Mouse (Mus musculus) brain, embryonic 18.5 days (tissue): Measurements from ENCODE around the gene Hist1h2ae.
"Not testable (repeated sequence)": the region's sequence is repeated elsewhere in the genome, so short reads cannot be mapped to it uniquely, and the experiment has no call there.

Experiments used
- DNase-seq: peaks from one replicate; pipeline ENCODE4 v3.0.0-alpha.2; 2012; ENCODE audit warnings: low read depth, low spot score

The Hist1h2ae gene

GRCm38 (mm10) chr13:23541497-23541896 is 29.5 kb downstream of the Hist1h2ae start:
- DNase-seq, result no peak

DNA sequence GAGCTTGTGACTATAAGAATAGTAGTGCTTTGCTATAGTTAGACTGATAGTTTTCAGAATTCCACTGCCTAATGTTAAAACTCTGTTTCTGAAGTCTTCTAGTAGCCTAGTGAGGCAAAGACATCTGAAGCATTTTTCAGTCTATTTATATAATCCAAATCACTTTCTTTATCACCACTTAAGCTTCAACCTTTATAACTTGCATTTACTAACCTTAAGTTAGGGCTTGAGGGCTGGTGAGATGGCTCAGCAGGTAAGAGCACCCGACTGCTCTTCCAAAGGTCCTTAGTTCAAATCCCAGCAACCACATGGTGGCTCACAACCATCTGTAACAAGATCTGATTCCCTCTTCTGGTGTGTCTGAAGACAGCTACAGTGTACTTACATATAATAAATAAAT is 31.2 kb downstream of the Hist1h2ae start:
- DNase-seq, result not testable (repeated sequence)

GRCm38 (mm10) chr13:23538249-23538648 is 32.8 kb downstream of the Hist1h2ae start:
- no peak for DNase-seq

DNA sequence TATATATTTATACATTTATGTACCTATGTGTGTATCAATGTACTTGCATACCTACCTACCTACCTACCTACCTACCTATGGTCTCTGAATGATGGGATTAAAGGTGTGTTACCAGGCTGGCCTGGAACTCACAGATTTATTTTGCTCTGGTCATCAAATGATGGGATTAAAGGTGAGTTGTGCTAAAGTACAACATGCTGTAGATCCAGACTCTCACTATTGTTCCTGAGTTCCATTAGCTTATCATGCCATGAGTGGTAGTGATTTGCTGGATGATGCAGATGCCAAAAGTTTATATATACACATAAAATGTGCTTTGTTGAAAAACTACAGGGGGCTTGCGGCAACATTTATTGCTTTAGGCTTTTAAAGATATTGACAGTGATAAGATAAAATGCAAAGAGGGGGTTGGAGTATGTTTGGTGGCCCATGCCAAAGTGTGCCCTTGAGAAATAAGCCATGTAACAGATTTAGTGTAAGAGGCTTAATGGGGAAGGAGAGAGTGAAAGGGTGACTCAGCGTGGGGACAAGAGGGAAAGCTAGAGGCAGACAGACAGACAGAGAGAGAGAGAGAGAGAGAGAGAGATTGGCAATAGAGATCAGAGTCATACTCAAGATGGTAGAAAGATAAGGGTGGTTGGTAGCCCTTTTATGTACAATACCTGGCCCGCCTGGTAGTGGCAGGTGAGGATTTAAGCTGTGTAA is 33.9 kb downstream of the Hist1h2ae start:
- DNase-seq, result no peak

GRCm38 (mm10) chr13:23536076-23536822 is 34.8 kb downstream of the Hist1h2ae start:
- DNase-seq, result no peak

GRCm38 (mm10) chr13:23535137-23536075 is 35.6 kb downstream of the Hist1h2ae start, which contains the start of gene Hist1h3g:
TSS of gene Hist1h3g (plus strand) at chr13:23535422.
- peak; percentile 93 for DNase-seq

DNA sequence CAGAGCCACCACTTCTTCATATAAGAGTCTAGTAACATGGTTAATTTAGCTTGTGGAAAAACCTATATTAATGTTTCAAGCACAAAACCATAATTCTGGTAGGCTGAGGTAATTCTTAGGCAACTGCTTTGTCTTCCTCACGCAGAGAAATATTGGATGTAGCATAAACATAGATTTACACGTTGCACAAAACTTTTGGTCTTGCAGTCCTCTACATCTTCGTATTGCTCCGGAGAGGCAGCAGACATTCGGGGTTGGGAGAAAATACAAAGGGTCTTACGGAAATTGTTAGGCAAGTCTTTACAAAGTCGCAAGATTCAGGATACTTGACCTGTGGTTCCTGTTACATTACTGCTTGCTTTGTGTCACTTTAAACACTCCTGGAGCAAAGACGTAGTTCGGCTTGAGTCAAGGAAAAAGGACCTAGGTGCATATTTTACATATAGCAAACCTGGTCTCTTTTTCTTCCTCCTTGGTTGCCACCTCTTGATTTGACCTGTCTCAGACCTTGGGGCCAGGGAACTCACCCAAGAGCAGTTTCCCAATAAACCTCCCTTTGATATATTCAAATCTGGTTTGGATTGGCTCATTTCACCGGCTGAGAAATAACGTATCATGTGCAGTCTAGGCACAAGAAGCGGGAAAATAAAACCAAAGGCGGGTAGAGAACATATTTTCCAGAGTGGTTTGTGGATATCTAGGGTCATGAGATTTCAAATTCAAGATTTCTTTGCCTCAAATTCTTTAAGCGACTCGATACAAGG is 36.5 kb downstream of the Hist1h2ae start:
- no peak for DNase-seq

DNA sequence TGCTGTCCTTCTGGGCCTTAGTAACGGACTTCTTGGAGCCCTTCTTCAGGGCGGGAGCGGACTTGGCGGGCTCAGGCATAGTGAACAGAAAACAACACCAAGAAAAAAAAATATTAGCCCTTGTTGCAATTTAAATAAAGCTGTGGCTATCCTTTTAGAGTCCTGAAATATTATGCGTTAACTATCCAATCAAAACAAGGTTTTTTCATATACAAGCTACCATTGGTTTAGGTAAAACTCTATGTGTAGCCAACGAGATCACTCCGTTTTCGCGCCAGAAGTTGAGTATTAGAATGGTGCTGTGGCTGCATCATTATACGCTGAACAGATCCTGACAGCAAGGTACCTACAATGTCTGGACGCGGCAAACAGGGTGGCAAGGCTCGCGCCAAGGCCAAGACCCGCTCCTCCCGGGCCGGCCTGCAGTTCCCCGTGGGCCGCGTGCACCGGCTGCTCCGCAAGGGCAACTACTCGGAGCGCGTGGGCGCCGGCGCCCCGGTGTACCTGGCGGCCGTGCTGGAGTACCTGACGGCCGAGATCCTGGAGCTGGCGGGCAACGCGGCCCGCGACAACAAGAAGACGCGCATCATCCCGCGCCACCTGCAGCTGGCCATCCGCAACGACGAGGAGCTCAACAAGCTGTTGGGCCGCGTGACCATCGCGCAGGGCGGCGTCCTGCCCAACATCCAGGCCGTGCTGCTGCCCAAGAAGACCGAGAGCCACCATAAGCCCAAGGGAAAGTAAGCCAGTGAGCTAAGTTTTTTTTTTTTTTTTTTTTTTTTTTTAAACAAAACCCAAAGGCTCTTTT is 37.3 kb downstream of the Hist1h2ae start, which contains the start of gene Hist1h2af:
Hist1h2af (plus strand) TSS at position 347 of the 808 bp plus-strand sequence.
- DNase-seq, result not testable (repeated sequence)

GRCm38 (mm10) chr13:23532262-23533075 is 38.6 kb downstream of the Hist1h2ae start:
- DNase-seq, result no peak

- DNase-seq, result peak; percentile 95
Observed at GRCm38 (mm10) chr13:23530901-23531875, 39.8 kb downstream of the Hist1h2ae start, which contains the start of gene Hist1h4h. TSS of gene Hist1h4h (plus strand) at chr13:23531050.

- no peak for DNase-seq
Observed at GRCm38 (mm10) chr13:23530181-23530900, 40.7 kb downstream of the Hist1h2ae start.

GRCm38 (mm10) chr13:23529480-23530165 is 41.4 kb downstream of the Hist1h2ae start:
- DNase-seq, result no peak

- DNase-seq, result no peak
Observed at GRCm38 (mm10) chr13:23529005-23529404, 42.0 kb downstream of the Hist1h2ae start.

DNA sequence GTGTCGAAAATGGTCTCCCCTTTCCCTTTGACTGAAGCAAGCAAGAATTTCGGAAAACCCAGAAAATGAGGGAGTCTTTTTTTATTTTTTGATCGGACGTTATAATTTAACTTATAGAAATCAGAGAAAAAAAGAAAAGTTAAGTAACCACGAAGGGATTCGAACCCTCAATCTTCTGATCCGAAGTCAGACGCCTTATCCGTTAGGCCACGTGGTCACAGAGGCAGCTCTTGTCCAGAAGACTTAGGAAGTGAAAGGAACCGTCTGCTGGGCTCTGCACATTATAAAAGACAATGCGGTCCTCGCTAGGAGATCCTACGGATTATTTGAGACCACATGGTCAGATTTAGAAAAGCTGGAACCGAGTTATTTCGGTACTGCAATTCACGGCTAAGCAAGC is 44.7 kb downstream of the Hist1h2ae start:
- no peak for DNase-seq

DNA sequence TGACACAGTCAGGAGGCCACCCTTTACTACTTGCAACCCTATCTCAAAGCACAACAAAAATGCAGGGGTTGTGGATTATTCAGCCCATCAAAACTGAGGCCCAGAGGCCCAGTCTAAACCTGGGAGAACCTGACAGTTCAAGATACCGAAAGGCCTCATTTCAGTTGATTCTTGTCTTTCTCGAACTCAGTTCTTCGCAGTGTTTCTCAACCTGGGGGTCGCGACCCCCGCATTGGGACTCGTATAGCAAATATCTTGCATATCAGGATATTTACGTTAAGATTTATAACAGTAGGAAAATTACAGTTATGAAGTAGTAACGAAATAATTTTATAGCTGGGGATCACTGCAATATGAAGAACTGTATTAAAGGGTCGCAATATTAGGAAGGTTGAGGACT is 45.1 kb downstream of the Hist1h2ae start:
- DNase-seq, result no peak

GRCm38 (mm10) chr13:23524654-23525053 is 46.4 kb downstream of the Hist1h2ae start:
- no peak for DNase-seq

GRCm38 (mm10) chr13:23523976-23524375 is 47.0 kb downstream of the Hist1h2ae start:
- DNase-seq, result no peak
